Mouse (Mus musculus): ENCODE data around the gene Slc25a4.
A peak's percentile ranks its signal among the peaks of the same experiment; 100 is the strongest.

- peak; percentile 89 for TF ChIP-seq CTCF (conservative IDR thresholded peaks at IDR 0.05; ENCODE audit: insufficient read depth, insufficient read length, low read depth, low read length)
- TF ChIP-seq POLR2A (IDR thresholded peaks at IDR 0.05; ENCODE audit: low read depth, low read length), result no peak
Observed at GRCm38 (mm10) chr8:46241568-46242374, 30.7 kb upstream of the Slc25a4 start.

Measured in kidney, adult 2 months (tissue).